ENCODE assay signal across 10 mouse cellular contexts in the genomic region with DNA sequence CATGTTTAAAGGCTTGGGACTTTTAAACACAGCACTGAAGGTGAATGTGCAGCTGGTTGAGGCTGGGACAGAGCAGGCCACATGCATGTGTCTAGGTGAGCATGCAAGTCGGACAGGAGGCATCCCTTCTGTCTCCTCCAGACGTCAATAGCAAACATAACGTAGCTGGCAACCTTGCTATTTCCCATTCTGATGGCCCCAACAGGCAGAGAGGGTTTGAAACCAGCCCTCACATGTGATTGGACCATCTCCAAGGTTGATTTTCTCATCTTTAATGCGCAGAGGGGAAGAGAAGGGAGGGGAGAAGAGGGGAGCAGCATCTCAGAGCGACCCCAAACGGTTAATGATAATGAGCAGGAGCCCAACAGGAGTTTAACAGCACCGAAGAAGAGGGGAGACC.
DNase-seq lines count a peak whose midpoint lies in the region; ATAC-seq and TF ChIP-seq lines count a peak whose summit lies in the region.
"Had no signal": no experiment of that assay in that cellular context is flagged by ENCODE, and none has a peak within 500 bp of the region (broad histone marks: within the 10 kb centered on the region; RNA-seq: fewer than 3 reads in every experiment).

No protein-coding gene starts in this region.

- TF ChIP-seq CTCF in midbrain, postnatal 0 days (IDR thresholded peaks at IDR 0.05): no peak

- no peak for DNase-seq in heart, postnatal 36 days
- peak; percentile 43 for DNase-seq in embryonic facial prominence, embryonic 14.5 days (ENCODE audit: low spot score)
- peak; percentile 40 for DNase-seq in midbrain, postnatal 0 days (ENCODE audit: low spot score)
- DNase-seq in layer of hippocampus, adult 8-10 months (ENCODE audit: low spot score in 2 of 2): no peak
- no peak for DNase-seq in urinary bladder, postnatal 25 days (ENCODE audit: low spot score)
- DNase-seq in liver, embryonic 11.5 days (ENCODE audit: low spot score): no peak
- DNase-seq: lung, adult 18-20 months had no signal

- H3K27ac ChIP-seq in heart, embryonic 16.5 days (ENCODE audit: low read length): peak overlapping the region; percentile 77
- H3K27ac ChIP-seq in embryonic facial prominence, embryonic 14.5 days (replicated peaks; ENCODE audit: low read depth, low read length): peak overlapping the region; percentile 80
- peak overlapping the region; percentile 79 for H3K27ac ChIP-seq in hindbrain, embryonic 16.5 days (ENCODE audit: low read depth, low read length)
- peak overlapping the region; percentile 51; the same call in 1 of the 2 replicates for H3K27ac ChIP-seq in midbrain, postnatal 0 days (ENCODE audit: low read depth, low read length)
- no peak overlapping the region for H3K27ac ChIP-seq in liver, embryonic 11.5 days (ENCODE audit: low read depth, low read length)

- no peaks in the 10 kb centered on the region for H3K27me3 ChIP-seq in heart, embryonic 16.5 days (ENCODE audit: control insufficient read depth, insufficient read depth, low read length)
- no peaks in the 10 kb centered on the region for H3K27me3 ChIP-seq in embryonic facial prominence, embryonic 14.5 days (replicated peaks; ENCODE audit: control insufficient read depth, insufficient read depth, low read length)
- no peaks in the 10 kb centered on the region for H3K27me3 ChIP-seq in hindbrain, embryonic 16.5 days (replicated peaks; ENCODE audit: control insufficient read depth, insufficient read depth, low read length)
- H3K27me3 ChIP-seq in midbrain, postnatal 0 days (ENCODE audit: insufficient read depth, low read length): no peaks in the 10 kb centered on the region
- H3K27me3 ChIP-seq in liver, embryonic 11.5 days (replicated peaks; ENCODE audit: control insufficient read depth, insufficient read depth, low read length): peaks cover 3% of the 10 kb centered on the region; the same call in 1 of the 2 replicates

- H3K9ac ChIP-seq in heart, embryonic 16.5 days (ENCODE audit: low read length): 0 out of 2 replicates have a peak overlapping the region, but pooled peaks have one; percentile 21
- H3K9ac ChIP-seq in embryonic facial prominence, embryonic 14.5 days (ENCODE audit: low read depth, low read length): no peak overlapping the region
- H3K9ac ChIP-seq in hindbrain, embryonic 16.5 days (ENCODE audit: low read depth, low read length): peak overlapping the region; percentile 31; the same call in 1 of the 2 replicates
- H3K9ac ChIP-seq in midbrain, postnatal 0 days (replicated peaks; ENCODE audit: low read length, poor library complexity, severe bottlenecking): no peak overlapping the region
- H3K9ac ChIP-seq in liver, embryonic 11.5 days (ENCODE audit: low read depth, low read length): no peak overlapping the region

- no peaks in the 10 kb centered on the region for H3K36me3 ChIP-seq in heart, embryonic 16.5 days (ENCODE audit: control insufficient read depth, insufficient read depth)
- H3K36me3 ChIP-seq in embryonic facial prominence, embryonic 14.5 days (ENCODE audit: control insufficient read depth, insufficient read depth, low read length): no peaks in the 10 kb centered on the region
- no peaks in the 10 kb centered on the region for H3K36me3 ChIP-seq in hindbrain, embryonic 16.5 days (ENCODE audit: control insufficient read depth, insufficient read depth, low read length)
- H3K36me3 ChIP-seq in midbrain, postnatal 0 days (ENCODE audit: insufficient read depth, low read length): no peaks in the 10 kb centered on the region
- no peaks in the 10 kb centered on the region for H3K36me3 ChIP-seq in liver, embryonic 11.5 days (ENCODE audit: control insufficient read depth, insufficient read depth, low read length)

- H3K4me3 ChIP-seq in heart, embryonic 16.5 days (ENCODE audit: low read length): no peak overlapping the region
- no peak overlapping the region for H3K4me3 ChIP-seq in embryonic facial prominence, embryonic 14.5 days (ENCODE audit: low read depth, low read length)
- H3K4me3 ChIP-seq in hindbrain, embryonic 16.5 days (ENCODE audit: low read length): no peak overlapping the region
- no peak overlapping the region for H3K4me3 ChIP-seq in midbrain, postnatal 0 days (ENCODE audit: low read depth, low read length)
- H3K4me3 ChIP-seq in liver, embryonic 11.5 days (ENCODE audit: low read depth, low read length): no peak overlapping the region

- no peak overlapping the region for H3K4me2 ChIP-seq in heart, embryonic 16.5 days (ENCODE audit: low read depth, low read length)
- peak overlapping the region; percentile 37; the same call in 1 of the 2 replicates for H3K4me2 ChIP-seq in embryonic facial prominence, embryonic 14.5 days (ENCODE audit: low read depth, low read length)
- H3K4me2 ChIP-seq in hindbrain, embryonic 16.5 days (ENCODE audit: low read length): no peak overlapping the region; the same call in 1 of the 2 replicates
- no peak overlapping the region for H3K4me2 ChIP-seq in midbrain, postnatal 0 days (ENCODE audit: low read depth, low read length, poor library complexity, severe bottlenecking)
- H3K4me2 ChIP-seq in liver, embryonic 11.5 days: no peak overlapping the region

- peaks cover 49% of the 10 kb centered on the region for H3K4me1 ChIP-seq in heart, embryonic 16.5 days (ENCODE audit: control insufficient read depth, insufficient read depth, low read length)
- H3K4me1 ChIP-seq in embryonic facial prominence, embryonic 14.5 days (ENCODE audit: control insufficient read depth, insufficient read depth, low read length): peaks cover 71% of the 10 kb centered on the region
- H3K4me1 ChIP-seq in hindbrain, embryonic 16.5 days (ENCODE audit: control insufficient read depth, insufficient read depth, low read depth, low read length): peaks cover 70% of the 10 kb centered on the region
- peaks cover 44% of the 10 kb centered on the region for H3K4me1 ChIP-seq in midbrain, postnatal 0 days (ENCODE audit: insufficient read depth, low read length)
- peaks cover 26% of the 10 kb centered on the region for H3K4me1 ChIP-seq in liver, embryonic 11.5 days (replicated peaks; ENCODE audit: control insufficient read depth, insufficient read depth, low read length)

- 32% methylated on average over 7 of the region's 7 CpGs for WGBS in heart, embryonic 16.5 days
- WGBS in embryonic facial prominence, embryonic 14.5 days: 9% methylated on average over 7 of the region's 7 CpGs
- 6% methylated on average over 7 of the region's 7 CpGs for WGBS in hindbrain, embryonic 16.5 days
- WGBS in midbrain, postnatal 0 days: 17% methylated on average over 7 of the region's 7 CpGs
- 23% methylated on average over 7 of the region's 7 CpGs for WGBS in liver, embryonic 11.5 days

- ATAC-seq in heart, embryonic 16.5 days (replicated peaks; ENCODE audit: extremely low read depth, insufficient read depth, low FRiP score): no peak
- no peak for ATAC-seq in embryonic facial prominence, embryonic 14.5 days (ENCODE audit: low read depth)
- ATAC-seq in hindbrain, embryonic 16.5 days: no peak
- ATAC-seq in midbrain, postnatal 0 days (ENCODE audit: low FRiP score): no peak
- ATAC-seq in liver, embryonic 11.5 days (replicated peaks; ENCODE audit: low FRiP score): no peak
- ATAC-seq: CD4-positive, CD25-positive, alpha-beta regulatory T cell, adult 4 months had no signal

- H3K9me3 ChIP-seq in heart, embryonic 16.5 days (replicated peaks; ENCODE audit: control insufficient read depth, low read length): no peaks in the 10 kb centered on the region
- H3K9me3 ChIP-seq in embryonic facial prominence, embryonic 14.5 days (ENCODE audit: control insufficient read depth, low read length): no peaks in the 10 kb centered on the region
- no peaks in the 10 kb centered on the region for H3K9me3 ChIP-seq in hindbrain, embryonic 16.5 days (ENCODE audit: control insufficient read depth, low read length)
- no peaks in the 10 kb centered on the region for H3K9me3 ChIP-seq in midbrain, postnatal 0 days (ENCODE audit: low read length)
- H3K9me3 ChIP-seq in liver, embryonic 11.5 days (ENCODE audit: control insufficient read depth, low read length): no peaks in the 10 kb centered on the region

- intact Hi-C loops in heart, postnatal 36 days (cut with DNase I): no loop called here

Comparison
In these comparisons a context has a peak if more than half of its experiments do, and no peak if none do; other contexts are left out.
1. H3K9ac ChIP-seq: peak in heart, embryonic 16.5 days (single experiment) and hindbrain, embryonic 16.5 days (single experiment); none in embryonic facial prominence, embryonic 14.5 days (single experiment), midbrain, postnatal 0 days (single experiment) and liver, embryonic 11.5 days (single experiment).
2. DNase-seq: peak in embryonic facial prominence, embryonic 14.5 days (single experiment) and midbrain, postnatal 0 days (single experiment); none in heart, postnatal 36 days (0 of 2), layer of hippocampus, adult 8-10 months (0 of 2), urinary bladder, postnatal 25 days (single experiment) and liver, embryonic 11.5 days (single experiment).